Mouse (Mus musculus): Measurements from ENCODE around the gene Ankle1.
"Not testable (repeated sequence)": the region's sequence is repeated elsewhere in the genome, so short reads cannot be mapped to it uniquely, and the experiment has no call there.

The Ankle1 gene

GRCm38 (mm10) chr8:71408231-71408630 lies 2.4 kb downstream of the Ankle1 start:
- no peak for DNase-seq

DNA sequence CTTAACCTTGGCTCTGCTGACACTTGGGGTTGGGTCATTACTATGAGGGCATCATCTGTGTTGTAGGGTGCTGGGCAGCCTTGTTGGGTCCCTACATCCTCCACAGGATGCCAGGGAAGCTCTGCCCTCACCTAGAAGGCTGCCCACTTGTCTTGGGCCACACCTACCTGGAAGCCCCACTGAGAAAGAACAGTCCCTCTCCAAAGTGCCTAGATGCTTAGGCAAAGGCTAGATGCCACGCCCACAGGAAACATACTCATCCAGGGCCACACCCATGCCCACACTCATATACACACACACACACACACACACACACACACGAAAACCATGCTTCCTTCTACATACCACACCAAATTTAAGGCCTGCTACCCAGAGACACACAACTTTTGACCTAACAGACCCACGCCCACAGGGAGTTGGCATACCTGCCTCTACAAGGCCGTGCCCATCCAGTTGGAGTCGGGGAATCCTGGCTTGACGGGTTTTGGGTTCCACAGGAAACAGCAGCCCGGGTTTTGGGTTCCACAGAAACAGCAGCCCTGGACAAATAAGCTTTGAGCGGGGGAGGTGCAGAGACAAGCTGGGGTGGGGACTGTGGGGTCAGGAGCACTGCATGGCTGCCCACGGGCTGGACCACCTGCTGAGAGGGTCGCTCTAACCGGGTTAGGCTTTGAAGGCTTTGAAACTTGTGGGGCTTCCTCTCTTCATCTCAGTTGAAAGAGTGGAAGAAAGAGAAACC lies 5.9 kb downstream of the Ankle1 start:
- no peak for DNase-seq

- DNase-seq, result no peak
Observed at GRCm38 (mm10) chr8:71422121-71422520, 16.3 kb downstream of the Ankle1 start.

- DNase-seq, result not testable (repeated sequence)
Observed at GRCm38 (mm10) chr8:71432935-71433334, 27.1 kb downstream of the Ankle1 start.

DNA sequence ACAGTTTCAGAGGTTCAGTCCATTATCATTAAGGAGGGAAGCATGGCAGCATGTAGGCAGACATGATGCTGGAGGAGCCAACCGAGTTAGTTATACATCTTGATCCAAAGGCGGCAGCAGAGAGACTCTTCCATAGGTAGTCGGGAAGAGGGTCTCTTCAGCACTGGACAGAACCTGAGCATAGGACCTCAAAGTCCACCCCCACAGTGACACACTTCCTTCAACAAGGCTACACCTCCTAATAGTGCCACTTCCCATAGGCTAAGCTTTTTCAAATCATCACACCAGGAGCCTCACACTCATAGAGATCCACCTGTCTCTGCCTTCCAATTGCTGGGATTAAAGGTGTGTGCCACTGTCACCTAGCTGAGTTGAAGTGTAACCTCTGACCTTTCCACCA lies 31.2 kb downstream of the Ankle1 start:
- no peak for DNase-seq

DNA sequence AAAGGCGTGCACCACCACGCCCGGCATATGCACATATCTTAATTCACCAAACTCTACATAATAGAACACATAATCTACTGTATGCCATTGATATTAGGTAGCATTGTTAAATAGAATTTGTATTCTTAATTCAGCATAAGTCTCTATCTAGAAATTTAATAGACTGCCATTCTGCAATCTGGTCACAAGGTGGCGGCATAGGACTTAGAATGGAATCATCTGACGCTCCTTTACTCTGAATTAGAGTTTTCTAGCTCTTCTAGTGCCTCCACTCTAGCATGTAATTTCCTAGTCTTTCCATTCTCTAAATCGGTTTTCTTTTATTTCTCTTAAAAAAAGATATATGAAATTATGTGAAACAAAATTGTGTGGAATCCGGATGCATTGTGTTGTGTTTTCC lies 35.6 kb downstream of the Ankle1 start:
- peak; percentile 46 for DNase-seq

DNA sequence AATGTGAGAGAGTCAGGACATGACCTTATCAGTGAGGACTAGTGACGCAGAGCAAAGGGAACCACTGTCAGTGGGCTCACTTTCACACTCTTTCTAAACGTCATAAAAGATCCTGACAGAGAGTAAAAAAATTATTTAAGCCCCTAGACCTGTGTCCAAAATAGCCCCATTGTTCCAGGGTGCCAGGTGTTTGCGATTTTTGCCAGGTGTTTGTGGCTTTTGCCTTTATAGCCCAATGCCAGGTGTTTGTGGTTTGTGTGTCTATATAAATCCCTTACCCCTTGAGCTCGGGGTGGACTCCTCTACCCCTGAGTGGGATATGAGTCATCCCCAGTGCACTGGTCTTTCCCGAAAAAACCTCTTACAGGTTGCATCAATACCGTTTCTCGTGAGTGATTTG lies 39.3 kb downstream of the Ankle1 start:
- DNase-seq, result no peak

GRCm38 (mm10) chr8:71451337-71451736 lies 45.5 kb downstream of the Ankle1 start:
- DNase-seq, result no peak

GRCm38 (mm10) chr8:71451777-71452176 lies 46.0 kb downstream of the Ankle1 start:
- no peak for DNase-seq

GRCm38 (mm10) chr8:71452669-71453068 lies 46.9 kb downstream of the Ankle1 start:
- no peak for DNase-seq

DNA sequence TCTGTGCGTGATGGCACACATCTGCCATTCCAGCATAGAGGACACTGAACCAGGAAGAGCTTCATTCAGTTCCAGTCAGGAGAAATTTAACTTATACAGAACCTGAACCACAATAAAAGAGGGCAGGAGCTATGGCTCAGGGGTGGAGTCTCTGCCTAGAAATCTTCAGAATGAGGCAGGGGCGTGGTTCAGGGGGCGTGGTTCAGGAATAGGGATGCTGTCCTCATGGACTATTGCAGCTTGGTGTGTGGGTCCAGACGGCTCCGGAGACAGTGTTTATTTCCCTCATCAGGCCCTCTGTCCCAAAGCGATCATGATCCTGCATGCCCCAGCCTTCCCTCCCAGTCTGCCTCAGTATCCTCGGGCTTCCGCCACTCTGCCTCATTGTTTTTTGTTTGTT lies 48.9 kb downstream of the Ankle1 start:
- DNase-seq, result no peak

- no peak for DNase-seq
Observed at GRCm38 (mm10) chr8:71456906-71457305, 51.1 kb downstream of the Ankle1 start.

GRCm38 (mm10) chr8:71457659-71458270 lies 52.0 kb downstream of the Ankle1 start:
- DNase-seq, result no peak
